Mouse (Mus musculus) lung, postnatal 10 days (tissue): ENCODE data around the gene Wnt6.

ENCODE experiments used
- DNase-seq: peaks from one replicate; pipeline ENCODE4 v3.0.0; 2021

Gene Wnt6

GRCm38 (mm10) chr1:74771845-74771930 is at the start of gene Wnt6:
TSS of gene Wnt6 (plus strand) at chr1:74771892.
- no peak for DNase-seq

- DNase-seq: peak; percentile 20
Observed at GRCm38 (mm10) chr1:74723748-74724147, 47.9 kb upstream of the Wnt6 start.

GRCm38 (mm10) chr1:74726114-74726513 is 45.6 kb upstream of the Wnt6 start:
- DNase-seq: no peak

GRCm38 (mm10) chr1:74726674-74727073 is 45.0 kb upstream of the Wnt6 start:
- no peak for DNase-seq

GRCm38 (mm10) chr1:74728446-74728845 is 43.2 kb upstream of the Wnt6 start:
- no peak for DNase-seq

GRCm38 (mm10) chr1:74736977-74737376 is 34.7 kb upstream of the Wnt6 start:
- no peak for DNase-seq

- DNase-seq: no peak
Observed at GRCm38 (mm10) chr1:74737500-74737899, 34.2 kb upstream of the Wnt6 start.

GRCm38 (mm10) chr1:74740846-74741245 is 30.8 kb upstream of the Wnt6 start:
- no peak for DNase-seq

GRCm38 (mm10) chr1:74747335-74747734 is 24.4 kb upstream of the Wnt6 start:
- peak; percentile 18 for DNase-seq

GRCm38 (mm10) chr1:74748643-74749271 is 22.9 kb upstream of the Wnt6 start, which contains the start of gene Prkag3:
TSS of gene Prkag3 (minus strand) at chr1:74749221.
- DNase-seq: peak; percentile 82

- DNase-seq: peak; percentile 87
Observed at GRCm38 (mm10) chr1:74749301-74749700, 22.4 kb upstream of the Wnt6 start.

- DNase-seq: peak; percentile 46
Observed at GRCm38 (mm10) chr1:74750683-74751082, 21.0 kb upstream of the Wnt6 start.

GRCm38 (mm10) chr1:74752150-74752549 is 19.5 kb upstream of the Wnt6 start:
- DNase-seq: no peak

- no peak for DNase-seq
Observed at GRCm38 (mm10) chr1:74752833-74753232, 18.9 kb upstream of the Wnt6 start.

- no peak for DNase-seq
Observed at GRCm38 (mm10) chr1:74753266-74753974, 18.3 kb upstream of the Wnt6 start.

GRCm38 (mm10) chr1:74754175-74754785 is 17.4 kb upstream of the Wnt6 start:
- no peak for DNase-seq

GRCm38 (mm10) chr1:74759773-74760172 is 11.9 kb upstream of the Wnt6 start:
- peak; percentile 70 for DNase-seq

GRCm38 (mm10) chr1:74763081-74763480 is 8.6 kb upstream of the Wnt6 start:
- peak; percentile 86 for DNase-seq

- DNase-seq: peak; percentile 11
Observed at GRCm38 (mm10) chr1:74770727-74771466, 795 bp upstream of the Wnt6 start.

- no peak for DNase-seq
Observed at GRCm38 (mm10) chr1:74771467-74771844, 236 bp upstream of the Wnt6 start.

GRCm38 (mm10) chr1:74771931-74772620 is 384 bp downstream of the Wnt6 start:
- DNase-seq: peak; percentile 21

GRCm38 (mm10) chr1:74773136-74773535 is 1.4 kb downstream of the Wnt6 start:
- peak; percentile 90 for DNase-seq

GRCm38 (mm10) chr1:74774062-74774461 is 2.4 kb downstream of the Wnt6 start:
- DNase-seq: no peak
